Mouse (Mus musculus) hindbrain, embryonic 10.5 days (tissue): ENCODE results near the gene Gm45021. TPM values are rescaled to one million over a fixed set of nuclear protein-coding genes. Genes with fewer than 3 reads are reported as not detected.

Source experiments
- DNase-seq: peaks from one replicate; pipeline ENCODE4 v3.0.0-alpha.2; 2017; ENCODE audit warnings: low spot score
- H3K27ac ChIP-seq: fragments of 300-500 bp; sonication (generic); 2 replicates; pipeline ENCODE4 v1.5.1; 2016; ENCODE audit warnings: mild to moderate bottlenecking, moderate library complexity
- H3K27me3 ChIP-seq: fragments of 300-500 bp; sonication (generic); 2 replicates; pipeline ENCODE4 v1.6.1; 2016; ENCODE audit warnings: mild to moderate bottlenecking; ENCODE audit not compliant: poor library complexity, insufficient read depth, severe bottlenecking
- H3K36me3 ChIP-seq: fragments of 300-500 bp; sonication (generic); 2 replicates; pipeline ENCODE4 v1.6.1; 2016; ENCODE audit warnings: mild to moderate bottlenecking, moderate library complexity
- H3K4me1 ChIP-seq: fragments of 300-500 bp; sonication (generic); replicated peaks from 2 replicates; pipeline ENCODE4 v1.6.1; 2016; ENCODE audit warnings: mild to moderate bottlenecking
- H3K4me3 ChIP-seq: fragments of 300-500 bp; sonication (generic); 2 replicates; pipeline ENCODE4 v1.5.1; 2016; ENCODE audit warnings: mild to moderate bottlenecking, moderate library complexity
- H3K9me3 ChIP-seq: fragments of 300-500 bp; sonication (generic); 2 replicates; pipeline ENCODE4 v1.6.1; 2016; ENCODE audit warnings: mild to moderate bottlenecking, moderate library complexity
- WGBS: fragments of 180-500 bp; shearing (Covaris S2); methylation state at CpG from one replicate; pipeline ENCODE4 v1.1.7; 2016; 5-methylcytosine and 5-hydroxymethylcytosine counted together
- polyA plus RNA-seq: library from polyadenylated mRNA; unstranded; fragments of >200 nt; fragmentation: Nextera tagmentation; extraction: Ambion mirVana; gene quantifications from 2 replicates; pipeline ENCODE4 v1.2.1, GENCODE M21; 2016

Gm45021 gene
- polyA plus RNA-seq, 1 experiment from 2014 or later, result not detected

DNA sequence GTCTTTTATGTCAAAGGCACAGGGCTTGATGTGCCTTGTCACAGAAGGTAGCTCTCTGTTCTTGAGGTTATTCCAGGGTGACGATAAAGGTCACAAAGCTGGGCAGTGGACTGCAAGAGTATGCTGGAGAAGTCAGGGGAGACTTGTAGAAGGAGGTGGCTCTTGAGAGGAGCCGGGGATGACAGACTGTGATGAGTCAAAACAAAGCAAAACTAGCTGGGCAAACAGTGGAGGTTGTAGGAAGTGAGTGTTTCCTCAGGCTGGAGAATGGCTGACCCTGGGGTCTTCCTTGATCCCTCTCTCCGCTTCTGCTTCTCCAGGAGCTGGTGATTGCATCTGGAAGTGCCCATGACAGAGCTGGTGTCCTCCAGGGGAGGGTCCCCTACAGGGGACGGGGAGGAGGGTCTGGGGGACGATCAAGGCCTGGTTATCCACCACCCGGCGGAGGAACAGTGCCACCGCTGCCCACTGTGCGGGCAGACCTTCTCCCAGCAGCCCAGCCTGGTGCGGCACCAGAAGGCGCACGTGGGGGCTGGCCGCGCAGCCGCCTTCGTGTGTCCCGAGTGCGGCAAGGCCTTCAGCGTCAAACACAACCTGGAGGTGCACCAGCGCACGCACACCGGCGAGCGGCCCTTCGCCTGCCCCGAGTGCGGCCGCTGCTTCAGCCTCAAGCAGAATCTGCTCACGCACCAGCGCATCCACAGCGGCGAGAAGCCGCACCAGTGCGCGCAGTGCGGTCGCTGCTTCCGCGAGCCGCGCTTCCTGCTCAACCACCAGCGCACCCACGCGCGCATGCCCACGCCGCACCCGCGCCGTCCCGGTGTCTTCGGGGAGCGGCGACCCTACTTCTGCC lies 39.6 kb downstream of the Gm45021 start:
- no peaks in the 10 kb centered on the region for H3K36me3 ChIP-seq
- H3K4me3 ChIP-seq, result peak overlapping the region; percentile 57
- 5% methylated on average over 54 of the region's 54 CpGs for WGBS
- peak overlapping the region; percentile 73 for H3K27ac ChIP-seq
- peaks cover 30% of the 10 kb centered on the region for H3K4me1 ChIP-seq
- peaks cover 72% of the 10 kb centered on the region for H3K27me3 ChIP-seq
- peak; percentile 43 for DNase-seq
- H3K9me3 ChIP-seq, result no peaks in the 10 kb centered on the region

DNA sequence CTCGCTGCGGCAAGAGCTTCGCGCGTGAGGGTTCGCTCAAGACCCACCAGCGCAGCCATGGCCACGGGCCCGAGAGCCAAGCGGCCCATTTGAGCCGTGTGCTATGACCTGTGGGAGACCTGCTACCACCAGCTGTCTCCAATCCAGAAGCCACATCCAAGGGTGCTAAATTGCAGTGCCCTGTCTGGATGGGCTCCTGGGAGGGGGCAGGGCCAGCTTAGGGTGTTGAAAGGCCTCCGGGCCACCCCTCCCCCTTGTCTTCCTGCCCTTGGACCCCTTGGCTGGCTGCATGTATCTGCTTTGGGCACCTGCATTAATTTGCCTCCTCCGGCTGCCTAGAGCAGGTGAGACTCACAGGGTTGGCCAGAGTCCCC lies 40.2 kb downstream of the Gm45021 start:
- H3K4me1 ChIP-seq, result peaks cover 30% of the 10 kb centered on the region
- peak overlapping the region; percentile 73 for H3K27ac ChIP-seq
- no peak for DNase-seq
- no peaks in the 10 kb centered on the region for H3K36me3 ChIP-seq
- 23% methylated on average over 13 of the region's 13 CpGs for WGBS
- H3K9me3 ChIP-seq, result no peaks in the 10 kb centered on the region
- peaks cover 72% of the 10 kb centered on the region for H3K27me3 ChIP-seq
- H3K4me3 ChIP-seq, result peak overlapping the region; percentile 57

DNA sequence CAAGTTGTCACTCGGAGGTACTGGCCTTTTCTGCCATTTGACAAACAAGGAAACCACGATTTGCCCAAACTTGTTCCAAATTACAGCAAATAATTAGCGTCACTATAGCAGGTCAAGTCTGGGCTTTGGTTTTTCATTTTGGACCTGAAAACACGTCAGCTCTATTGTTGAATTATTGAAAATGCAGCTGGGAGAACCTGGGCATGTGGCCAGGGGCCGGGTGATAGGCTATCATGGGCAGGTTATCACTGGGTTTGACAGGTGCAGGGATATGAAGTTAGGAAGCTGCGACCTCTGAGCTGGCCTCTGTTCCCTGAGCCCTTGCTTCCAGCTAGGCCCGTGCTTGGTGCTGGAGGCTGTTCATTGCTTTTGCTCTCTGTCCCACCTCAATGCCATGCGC lies 41.4 kb downstream of the Gm45021 start:
- 89% methylated on average over 8 of the region's 8 CpGs for WGBS
- Histone ChIP-seq H3K9me3 (no peaks in the 10 kb centered on the region), H3K27me3 (peaks cover 62% of the 10 kb centered on the region), H3K36me3 (no peaks in the 10 kb centered on the region), H3K27ac (no peak overlapping the region), H3K4me1 (peaks cover 30% of the 10 kb centered on the region), H3K4me3 (no peak overlapping the region)
- no peak for DNase-seq

DNA sequence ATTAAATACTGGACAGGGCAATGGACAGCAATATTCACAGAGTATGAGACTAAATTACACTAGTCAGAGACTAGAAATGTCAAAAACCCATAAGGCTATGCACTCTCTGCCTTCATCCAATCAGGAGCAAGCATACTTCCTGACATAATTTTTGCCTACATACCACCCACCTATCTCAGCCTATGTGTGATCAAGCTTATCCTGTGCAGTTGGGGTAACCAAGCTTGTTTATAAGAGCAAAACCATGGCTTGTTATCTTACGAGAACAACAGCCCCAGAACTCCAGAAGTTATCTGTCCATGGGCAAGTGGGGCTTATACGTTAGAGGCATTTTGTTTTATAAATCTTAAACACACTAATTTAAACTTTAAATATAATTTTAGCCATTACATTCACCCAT lies 45.7 kb downstream of the Gm45021 start:
- DNase-seq, result no peak
- Histone ChIP-seq H3K9me3 (no peaks in the 10 kb centered on the region), H3K27ac (no peak overlapping the region), H3K4me3 (no peak overlapping the region), H3K4me1 (peaks cover 22% of the 10 kb centered on the region), H3K36me3 (no peaks in the 10 kb centered on the region), H3K27me3 (peaks cover 19% of the 10 kb centered on the region)
- WGBS, result 87% methylated on average over 2 of the region's 2 CpGs

DNA sequence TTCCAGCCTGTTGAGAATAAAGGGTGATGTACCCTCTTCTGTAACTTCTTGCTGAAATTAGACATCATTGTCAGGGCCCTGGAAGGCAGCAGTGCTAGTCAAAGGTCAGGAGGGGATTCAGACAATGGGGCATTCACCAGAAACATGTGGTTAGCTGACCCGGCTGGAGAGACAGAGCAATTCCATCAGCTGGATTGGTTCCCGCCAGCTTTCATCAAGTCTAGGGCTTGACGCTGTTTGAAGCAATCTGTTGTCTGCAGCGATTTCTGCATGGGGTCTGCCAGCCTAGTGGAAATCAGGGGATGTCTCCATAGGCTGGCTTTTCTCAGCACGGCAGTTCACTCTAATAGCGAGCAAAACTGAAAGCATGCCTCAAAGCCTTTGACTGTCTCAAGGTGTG lies 47.1 kb downstream of the Gm45021 start:
- Histone ChIP-seq H3K36me3 (no peaks in the 10 kb centered on the region), H3K9me3 (no peaks in the 10 kb centered on the region), H3K4me3 (no peak overlapping the region), H3K27me3 (peaks cover 6% of the 10 kb centered on the region), H3K4me1 (peaks cover 22% of the 10 kb centered on the region), H3K27ac (no peak overlapping the region)
- 36% methylated on average over 6 of the region's 6 CpGs for WGBS
- peak; percentile 26 for DNase-seq

DNA sequence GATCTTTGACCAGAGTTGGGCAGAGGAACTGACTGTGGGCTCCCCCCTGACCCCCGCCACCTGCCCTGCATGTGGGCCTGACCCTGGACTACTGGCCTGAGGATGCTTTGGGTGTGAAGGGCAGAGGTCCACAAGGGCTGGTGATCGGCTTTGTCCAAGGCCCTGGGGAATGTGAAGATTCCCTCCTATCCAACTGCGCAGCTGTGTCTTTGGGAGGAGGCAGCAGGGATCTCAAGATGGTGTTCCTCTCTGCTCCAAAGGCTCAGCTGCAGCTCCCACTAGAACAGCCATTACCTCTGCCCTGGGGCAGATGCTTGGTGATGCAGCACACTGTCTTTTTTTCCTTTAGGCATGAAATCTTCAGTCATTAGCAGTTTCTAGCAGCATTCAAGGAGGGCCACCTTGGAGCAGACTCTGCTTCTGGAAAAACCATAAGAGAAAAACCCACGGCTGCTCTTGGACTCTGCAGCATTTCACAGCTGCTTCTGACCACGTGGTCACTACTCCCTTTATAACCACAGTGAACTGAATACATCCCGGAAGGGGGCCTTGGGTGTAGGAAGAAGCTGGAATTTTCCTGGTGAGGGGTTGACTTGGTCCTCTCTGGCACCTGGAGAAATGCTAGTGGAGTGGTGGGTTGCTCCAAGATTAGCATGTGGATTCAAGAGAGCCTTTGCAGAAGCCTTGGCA lies 48.5 kb downstream of the Gm45021 start:
- peaks cover 22% of the 10 kb centered on the region for H3K4me1 ChIP-seq
- H3K27me3 ChIP-seq, result no peaks in the 10 kb centered on the region
- H3K9me3 ChIP-seq, result no peaks in the 10 kb centered on the region
- WGBS, result 59% methylated on average over 6 of the region's 6 CpGs
- H3K36me3 ChIP-seq, result no peaks in the 10 kb centered on the region
- no peak overlapping the region for H3K27ac ChIP-seq
- DNase-seq, result no peak
- H3K4me3 ChIP-seq, result no peak overlapping the region

DNA sequence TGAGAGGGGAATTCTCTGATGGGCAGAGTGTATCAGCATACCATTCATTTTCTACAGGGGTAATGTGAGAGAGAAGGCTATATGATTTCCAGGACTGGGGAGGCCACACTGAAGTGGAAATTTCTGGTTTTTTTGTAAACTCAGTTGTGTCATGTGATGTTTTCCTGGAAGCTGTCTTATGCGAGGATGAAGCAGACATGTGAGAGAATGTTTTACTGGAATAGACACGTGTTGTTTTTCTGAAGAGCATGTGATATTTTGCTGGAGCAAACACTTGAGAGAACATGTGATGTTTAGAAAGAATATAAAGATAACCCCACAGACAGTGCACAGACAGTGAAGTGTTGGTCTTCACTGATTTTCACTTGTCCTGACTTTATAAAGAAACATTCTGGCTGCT lies 49.1 kb downstream of the Gm45021 start:
- Histone ChIP-seq H3K4me1 (peaks cover 22% of the 10 kb centered on the region), H3K36me3 (no peaks in the 10 kb centered on the region)
- WGBS, result 75% methylated on average over 2 of the region's 2 CpGs

DNA sequence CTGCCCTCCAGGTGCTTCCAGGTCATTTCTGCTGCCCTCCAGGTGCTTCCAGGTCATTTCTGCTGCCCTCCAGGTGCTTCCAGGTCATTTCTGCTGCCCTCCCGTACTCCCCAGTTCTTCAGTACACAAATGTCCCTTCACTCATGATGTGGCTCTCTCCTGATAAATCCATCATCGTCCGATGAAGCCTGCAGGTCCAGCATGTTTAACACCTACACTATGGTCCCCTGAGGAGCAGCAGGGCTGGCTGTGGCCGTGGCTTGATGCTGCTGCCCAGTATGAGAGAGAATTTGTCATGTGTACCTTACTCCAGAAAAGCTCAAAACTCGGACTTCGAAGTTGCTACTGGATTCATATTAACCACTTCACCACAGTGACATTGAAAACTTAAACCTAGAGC lies 52.0 kb downstream of the Gm45021 start:
- H3K27ac ChIP-seq, result no peak overlapping the region
- no peaks in the 10 kb centered on the region for H3K9me3 ChIP-seq
- WGBS, result 80% methylated on average over 6 of the region's 6 CpGs
- H3K4me1 ChIP-seq, result peaks cover 19% of the 10 kb centered on the region
- H3K36me3 ChIP-seq, result no peaks in the 10 kb centered on the region
- no peak for DNase-seq
- no peak overlapping the region for H3K4me3 ChIP-seq
- H3K27me3 ChIP-seq, result peaks cover 6% of the 10 kb centered on the region; the same call in 1 of the 2 replicates

More for the DNA sequence above, 49.1 kb downstream of the Gm45021 start:
- H3K4me3 ChIP-seq, result no peak overlapping the region
- H3K9me3 ChIP-seq, result no peaks in the 10 kb centered on the region
- H3K27me3 ChIP-seq, result no peaks in the 10 kb centered on the region
- no peak overlapping the region for H3K27ac ChIP-seq
- no peak for DNase-seq

DNA sequence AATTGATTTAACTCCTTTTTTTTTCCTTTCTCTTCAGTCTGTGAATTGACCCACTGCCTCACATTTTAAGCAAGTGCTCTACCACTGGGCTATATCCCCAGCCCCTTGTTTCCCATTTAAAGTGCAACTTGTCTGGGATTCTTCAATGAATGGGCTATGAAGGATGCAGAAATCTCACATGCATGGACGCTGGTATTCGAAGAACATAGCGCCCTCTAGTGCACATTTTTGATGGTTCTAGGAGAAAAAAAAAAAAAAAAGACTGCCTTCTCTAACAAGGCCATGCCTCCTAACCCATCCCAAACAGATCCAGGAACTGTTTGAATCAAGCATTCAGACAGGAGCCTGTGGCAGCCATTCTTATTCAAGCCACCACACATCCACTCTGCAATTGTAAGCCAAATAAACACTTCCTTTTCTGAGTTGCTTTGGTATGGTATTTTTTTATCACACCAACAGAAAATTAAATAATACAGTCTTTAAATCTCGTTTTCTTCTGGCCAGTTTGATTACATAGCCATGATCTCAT lies 53.4 kb downstream of the Gm45021 start:
- no peak for DNase-seq
- H3K36me3 ChIP-seq, result no peaks in the 10 kb centered on the region
- WGBS, result 27% methylated on average over 4 of the region's 4 CpGs
- no peak overlapping the region for H3K4me3 ChIP-seq
- no peaks in the 10 kb centered on the region for H3K9me3 ChIP-seq
- no peak overlapping the region for H3K27ac ChIP-seq
- H3K4me1 ChIP-seq, result peaks cover 5% of the 10 kb centered on the region; the same call in 1 of the 2 replicates
- H3K27me3 ChIP-seq, result peaks cover 6% of the 10 kb centered on the region; the same call in 1 of the 2 replicates

DNA sequence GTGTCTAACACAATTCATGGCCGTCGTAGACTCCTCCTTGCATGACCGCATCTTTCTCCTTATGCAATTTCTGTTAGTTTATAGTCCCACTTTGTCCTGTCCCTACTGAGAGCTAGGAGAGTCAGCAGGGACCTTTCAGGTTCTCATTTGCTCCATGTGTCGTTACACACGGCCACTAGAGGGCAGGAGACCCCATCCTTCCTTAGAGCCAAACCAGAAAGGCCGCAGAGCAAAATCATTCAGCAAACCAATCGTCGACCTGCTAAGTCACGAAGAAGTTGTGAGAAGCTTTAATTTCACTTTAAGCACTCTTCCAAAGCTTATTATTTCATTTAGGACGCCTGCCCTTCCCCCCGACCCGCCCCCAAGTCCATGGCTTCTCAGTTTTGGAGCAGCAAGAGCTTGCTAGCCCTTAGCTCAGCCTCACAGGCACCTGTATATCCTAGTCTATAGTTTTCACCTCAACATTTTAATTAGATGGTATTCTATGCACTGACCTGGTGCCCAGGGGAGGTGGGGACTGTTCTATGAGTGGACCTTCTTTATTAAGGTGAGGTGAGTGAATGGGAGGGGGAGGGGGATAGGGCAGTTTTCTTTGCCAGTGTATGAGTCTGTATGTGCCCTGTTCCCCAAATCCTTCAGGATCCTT lies 56.4 kb downstream of the Gm45021 start:
- no peaks in the 10 kb centered on the region for H3K9me3 ChIP-seq
- peaks cover 6% of the 10 kb centered on the region; the same call in 1 of the 2 replicates for H3K27me3 ChIP-seq
- no peaks in the 10 kb centered on the region for H3K36me3 ChIP-seq
- DNase-seq, result peak; percentile 70
- H3K4me1 ChIP-seq, result no peaks in the 10 kb centered on the region
- H3K27ac ChIP-seq, result no peak overlapping the region
- WGBS, result 17% methylated on average over 12 of the region's 12 CpGs
- no peak overlapping the region for H3K4me3 ChIP-seq

DNA sequence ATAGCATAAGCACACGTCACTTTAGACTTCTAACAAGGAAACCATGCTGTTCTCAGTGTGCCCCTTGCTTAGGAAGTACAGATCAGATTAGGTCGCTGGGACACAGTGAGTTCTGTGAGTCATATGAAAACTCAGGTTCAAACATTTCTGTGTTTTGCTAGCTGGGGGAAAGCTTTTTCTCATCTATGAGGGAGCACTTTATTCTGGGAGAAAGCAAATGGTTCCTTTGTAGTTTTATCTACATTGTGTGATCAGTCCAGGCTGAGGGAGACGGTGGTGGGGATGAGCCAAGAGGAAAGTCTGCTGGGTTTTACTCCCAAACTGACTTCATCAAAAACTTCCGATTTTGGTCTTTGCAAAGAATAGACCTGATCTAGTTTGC lies 56.9 kb downstream of the Gm45021 start:
- Histone ChIP-seq H3K27me3 (peaks cover 6% of the 10 kb centered on the region; the same call in 1 of the 2 replicates), H3K9me3 (no peaks in the 10 kb centered on the region), H3K4me1 (no peaks in the 10 kb centered on the region), H3K4me3 (no peak overlapping the region), H3K27ac (no peak overlapping the region), H3K36me3 (no peaks in the 10 kb centered on the region)
- DNase-seq, result no peak
- WGBS, result 88% methylated on average over 4 of the region's 4 CpGs

DNA sequence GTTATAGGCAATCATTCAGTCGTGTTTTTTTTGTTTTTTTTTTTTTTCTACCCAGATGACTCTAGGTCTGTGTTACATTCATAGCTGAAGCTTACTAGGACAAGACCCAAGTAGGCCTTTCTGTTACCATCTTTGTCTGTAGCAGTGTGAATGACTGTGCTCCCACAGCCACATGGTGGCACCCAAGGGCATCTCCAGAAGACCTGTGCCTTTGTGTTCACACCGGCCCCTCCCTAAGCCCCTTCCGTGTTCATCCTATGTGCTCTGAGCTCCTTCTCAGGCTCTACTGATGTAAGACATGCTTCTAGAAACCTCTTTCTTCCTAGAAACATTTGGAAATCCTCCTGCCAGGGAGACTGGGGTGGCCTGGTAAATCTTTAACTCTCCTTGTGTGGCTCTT lies 57.6 kb downstream of the Gm45021 start, which contains the start of gene Gimap8:
Gene Gimap8, plus strand, starts transcription at position 240 of the 400 bp plus-strand sequence.
- no peaks in the 10 kb centered on the region for H3K9me3 ChIP-seq
- WGBS, result 56% methylated on average over 3 of the region's 3 CpGs
- H3K27ac ChIP-seq, result 0 out of 2 replicates have a peak within 1 kb of the TSS, but pooled peaks have one; percentile 29
- no peaks in the 10 kb centered on the region for H3K4me1 ChIP-seq
- no peak for DNase-seq
- H3K36me3 ChIP-seq, result no peaks in the 10 kb centered on the region
- peaks cover 6% of the 10 kb centered on the region; the same call in 1 of the 2 replicates for H3K27me3 ChIP-seq
- H3K4me3 ChIP-seq, result no peak within 1 kb of the TSS
